23 mouse cellular contexts compared by ENCODE assay signal in genomic region chr7:84686380-84686779, GRCm38 (mm10). TPM values are rescaled to one million over a fixed set of nuclear protein-coding genes. Genes with fewer than 3 reads are reported as not detected.
DNase-seq lines count a peak whose midpoint lies in the region; ATAC-seq and TF ChIP-seq lines count a peak whose summit lies in the region.
"Had no signal": no experiment of that assay in that cellular context is flagged by ENCODE, and none has a peak within 500 bp of the region (broad histone marks: within the 10 kb centered on the region; RNA-seq: fewer than 3 reads in every experiment).

No protein-coding gene starts in this region.

- peaks cover 39% of the 10 kb centered on the region for H3K36me3 ChIP-seq in erythroblast, embryonic 14.5 days (ENCODE audit: control insufficient read depth)
- H3K36me3 ChIP-seq in liver, adult 2 months (ENCODE audit: control insufficient read depth, insufficient read depth, low read length), result no peaks in the 10 kb centered on the region
- H3K36me3 ChIP-seq in liver, embryonic 11.5 days (ENCODE audit: control insufficient read depth, insufficient read depth, low read length), result no peaks in the 10 kb centered on the region
- H3K36me3 ChIP-seq in liver, embryonic 13.5 days, result no peaks in the 10 kb centered on the region
- H3K36me3 ChIP-seq in liver, postnatal 0 days (replicated peaks; ENCODE audit: insufficient read depth, low read length), result no peaks in the 10 kb centered on the region
- H3K36me3 ChIP-seq: embryonic facial prominence, embryonic 13.5 days; forebrain, embryonic 10.5 days; heart, embryonic 12.5 days; hindbrain, embryonic 12.5 days had no signal

- no peaks in the 10 kb centered on the region for H3K9me3 ChIP-seq in erythroblast, embryonic 14.5 days (ENCODE audit: control insufficient read depth, low read length)
- no peaks in the 10 kb centered on the region for H3K9me3 ChIP-seq in liver, embryonic 11.5 days (ENCODE audit: control insufficient read depth, low read length)
- no peaks in the 10 kb centered on the region for H3K9me3 ChIP-seq in liver, embryonic 13.5 days (replicated peaks)
- H3K9me3 ChIP-seq in liver, postnatal 0 days (ENCODE audit: low read length), result no peaks in the 10 kb centered on the region
- H3K9me3 ChIP-seq: embryonic facial prominence, embryonic 13.5 days; forebrain, embryonic 10.5 days; heart, embryonic 12.5 days; hindbrain, embryonic 12.5 days had no signal

- TF ChIP-seq EP300 in liver, postnatal 0 days (IDR thresholded peaks at IDR 0.05; ENCODE audit: low read depth), result 0 out of 2 replicates have a peak, but pooled peaks have one; percentile 35

- H3K79me2 ChIP-seq in liver, adult 2 months (ENCODE audit: control insufficient read depth, insufficient read depth, low read length), result peaks cover 24% of the 10 kb centered on the region; the same call in 1 of the 2 replicates

- H3K4me1 ChIP-seq in erythroblast, embryonic 14.5 days (ENCODE audit: control insufficient read depth), result peaks cover 77% of the 10 kb centered on the region
- peaks cover 21% of the 10 kb centered on the region for H3K4me1 ChIP-seq in liver, adult 2 months (ENCODE audit: control insufficient read depth, insufficient read depth, low read length)
- peaks cover 21% of the 10 kb centered on the region for H3K4me1 ChIP-seq in liver, embryonic 11.5 days (replicated peaks; ENCODE audit: control insufficient read depth, insufficient read depth, low read length)
- H3K4me1 ChIP-seq in liver, embryonic 13.5 days (replicated peaks), result peaks cover 79% of the 10 kb centered on the region
- peaks cover 61% of the 10 kb centered on the region for H3K4me1 ChIP-seq in liver, postnatal 0 days (ENCODE audit: insufficient read depth)
- H3K4me1 ChIP-seq: hindbrain, embryonic 12.5 days had no signal

- no peak for TF ChIP-seq CTCF in liver, adult 2 months (IDR thresholded peaks at IDR 0.05; ENCODE audit: low read depth, low read length)
- no peak for TF ChIP-seq CTCF in liver, postnatal 0 days (IDR thresholded peaks at IDR 0.05; ENCODE audit: low read depth)

- no peak overlapping the region for H3K4me2 ChIP-seq in liver, embryonic 11.5 days
- peak overlapping the region; percentile 61 for H3K4me2 ChIP-seq in liver, embryonic 13.5 days
- peak overlapping the region; percentile 81 for H3K4me2 ChIP-seq in liver, postnatal 0 days (ENCODE audit: low read depth, low read length)
- H3K4me2 ChIP-seq: embryonic facial prominence, embryonic 13.5 days; heart, embryonic 12.5 days; hindbrain, embryonic 12.5 days had no signal

- DNase-seq in liver, adult 2 months (ENCODE audit: extremely low read depth, low read depth, low spot score), result peak; percentile 93
- no peak for DNase-seq in liver, embryonic 11.5 days (ENCODE audit: low spot score)
- DNase-seq in liver, embryonic 13.5 days, result no peak
- no peak for DNase-seq in liver, postnatal 0 days
- no peak for DNase-seq in left cerebral cortex, adult 8-10 months (ENCODE audit: low spot score in 2 of 2)
- no peak for DNase-seq in urinary bladder, postnatal 36 days (ENCODE audit: low spot score in 2 of 2)
- DNase-seq: adrenal gland, postnatal 25 days; cerebellum, adult 2 months; cerebellum, postnatal 14 days; gastrocnemius, postnatal 10 days; heart, adult 2 months; heart, postnatal 4 days had no signal

- no peak for ATAC-seq in erythroblast, adult 5-6 weeks (replicated peaks; ENCODE audit: low FRiP score, poor library complexity, severe bottlenecking)
- ATAC-seq in liver, embryonic 11.5 days (replicated peaks; ENCODE audit: low FRiP score), result no peak
- ATAC-seq in liver, embryonic 13.5 days (ENCODE audit: low read depth), result no peak
- no peak for ATAC-seq in liver, postnatal 0 days
- ATAC-seq: activated CD4-positive, CD25-positive, alpha-beta regulatory T cell, adult 4 months; forebrain, embryonic 16.5 days; hindbrain, embryonic 16.5 days; inflammation-experienced regulatory T-cells, adult 6 months; Patski had no signal

- TF ChIP-seq POLR2A in liver, adult 2 months (IDR thresholded peaks at IDR 0.05; ENCODE audit: extremely low read depth, insufficient read depth, low read length), result no peak

- WGBS in liver, adult 2 months, result 17% methylated on average over 2 of the region's 2 CpGs
- 74% methylated on average over 2 of the region's 2 CpGs for WGBS in liver, embryonic 11.5 days
- WGBS in liver, embryonic 13.5 days (ENCODE audit: insufficient replicate concordance), result 55% methylated on average over 2 of the region's 2 CpGs
- WGBS in liver, postnatal 0 days (ENCODE audit: insufficient replicate concordance), result 58% methylated on average over 2 of the region's 2 CpGs

- peak overlapping the region; percentile 43; the same call in 1 of the 2 replicates for H3K9ac ChIP-seq in liver, adult 2 months (ENCODE audit: low read depth, low read length)
- H3K9ac ChIP-seq in liver, embryonic 11.5 days (ENCODE audit: low read depth, low read length), result no peak overlapping the region
- H3K9ac ChIP-seq in liver, embryonic 13.5 days, result peak overlapping the region; percentile 91
- peak overlapping the region; percentile 34; the same call in 1 of the 2 replicates for H3K9ac ChIP-seq in liver, postnatal 0 days (replicated peaks)
- H3K9ac ChIP-seq: embryonic facial prominence, embryonic 13.5 days; heart, embryonic 12.5 days; hindbrain, embryonic 12.5 days had no signal

- H3K27me3 ChIP-seq in erythroblast, embryonic 14.5 days (ENCODE audit: control insufficient read depth), result no peaks in the 10 kb centered on the region
- no peaks in the 10 kb centered on the region for H3K27me3 ChIP-seq in liver, adult 2 months (ENCODE audit: control insufficient read depth, insufficient read depth, low read length)
- no peaks in the 10 kb centered on the region for H3K27me3 ChIP-seq in liver, embryonic 11.5 days (replicated peaks; ENCODE audit: control insufficient read depth, insufficient read depth, low read length)
- no peaks in the 10 kb centered on the region for H3K27me3 ChIP-seq in liver, embryonic 13.5 days
- no peaks in the 10 kb centered on the region for H3K27me3 ChIP-seq in liver, postnatal 0 days (ENCODE audit: insufficient read depth, low read length)
- H3K27me3 ChIP-seq: embryonic facial prominence, embryonic 13.5 days; heart, embryonic 12.5 days; hindbrain, embryonic 12.5 days; Patski had no signal

- peak overlapping the region; percentile 73 for H3K27ac ChIP-seq in liver, adult 2 months (replicated peaks; ENCODE audit: insufficient read depth, low read depth, low read length)
- no peak overlapping the region for H3K27ac ChIP-seq in liver, embryonic 11.5 days (ENCODE audit: low read depth, low read length)
- H3K27ac ChIP-seq in liver, embryonic 13.5 days, result peak overlapping the region; percentile 97
- peak overlapping the region; percentile 99 for H3K27ac ChIP-seq in liver, postnatal 0 days (ENCODE audit: low read depth)
- H3K27ac ChIP-seq: embryonic facial prominence, embryonic 13.5 days; forebrain, embryonic 10.5 days; heart, adult 2 months; hindbrain, embryonic 12.5 days had no signal

- peak overlapping the region; percentile 66 for H3K4me3 ChIP-seq in erythroblast, embryonic 14.5 days (replicated peaks)
- peak overlapping the region; percentile 26; the same call in 1 of the 2 replicates for H3K4me3 ChIP-seq in liver, adult 2 months (ENCODE audit: insufficient read depth, low read depth, low read length)
- no peak overlapping the region for H3K4me3 ChIP-seq in liver, embryonic 11.5 days (ENCODE audit: low read depth, low read length)
- peak overlapping the region; percentile 89 for H3K4me3 ChIP-seq in liver, embryonic 13.5 days (replicated peaks)
- peak overlapping the region; percentile 92; the same call in 1 of the 2 replicates for H3K4me3 ChIP-seq in liver, postnatal 0 days (ENCODE audit: low read depth, low read length)
- H3K4me3 ChIP-seq: embryonic facial prominence, embryonic 13.5 days; forebrain, embryonic 10.5 days; heart, adult 2 months; heart, embryonic 12.5 days; hindbrain, embryonic 12.5 days had no signal

RNA-seq across cellular contexts. Expression of gene Zfand6, which starts 3.4 kb away (rescaled TPM):
- polyA plus RNA-seq in erythroblast, embryonic 14.5 days (2012), result 8.4 and 10.1 TPM in 2 replicates
- 436 and 450 TPM in 2 replicates for total RNA-seq in erythroblast, adult 5-6 weeks (2015; ENCODE audit: low replicate concordance)
- total RNA-seq in erythroblast, adult 5-6 weeks (2017; ENCODE audit: low replicate concordance), result 548 and 626 TPM in 2 replicates
- 130 and 134 TPM in 2 replicates for total RNA-seq in liver, adult 2 months (2014; rRNA removed)
- polyA plus RNA-seq in liver, adult 2 months (2012; rRNA removed), result 77.2 and 94.2 TPM in 2 replicates
- 123 and 126 TPM in 2 replicates for polyA plus RNA-seq in liver, embryonic 11.5 days (2014; fragmentation: Nextera tagmentation; extraction: Ambion mirVana)
- 129 and 146 TPM in 2 replicates for polyA plus RNA-seq in liver, embryonic 13.5 days (2015; fragmentation: Nextera tagmentation; extraction: Ambion mirVana)
- 160 and 165 TPM in 2 replicates for polyA plus RNA-seq in liver, postnatal 0 days (2015; fragmentation: Nextera tagmentation; extraction: Ambion mirVana)
- 10 to 100 TPM; 59.2 to 83.4 (median 70.9) TPM for total RNA-seq in left cerebral cortex, adult 8-10 months (2022)
